8 mouse cellular contexts compared by ENCODE assay signal in the genomic region with DNA sequence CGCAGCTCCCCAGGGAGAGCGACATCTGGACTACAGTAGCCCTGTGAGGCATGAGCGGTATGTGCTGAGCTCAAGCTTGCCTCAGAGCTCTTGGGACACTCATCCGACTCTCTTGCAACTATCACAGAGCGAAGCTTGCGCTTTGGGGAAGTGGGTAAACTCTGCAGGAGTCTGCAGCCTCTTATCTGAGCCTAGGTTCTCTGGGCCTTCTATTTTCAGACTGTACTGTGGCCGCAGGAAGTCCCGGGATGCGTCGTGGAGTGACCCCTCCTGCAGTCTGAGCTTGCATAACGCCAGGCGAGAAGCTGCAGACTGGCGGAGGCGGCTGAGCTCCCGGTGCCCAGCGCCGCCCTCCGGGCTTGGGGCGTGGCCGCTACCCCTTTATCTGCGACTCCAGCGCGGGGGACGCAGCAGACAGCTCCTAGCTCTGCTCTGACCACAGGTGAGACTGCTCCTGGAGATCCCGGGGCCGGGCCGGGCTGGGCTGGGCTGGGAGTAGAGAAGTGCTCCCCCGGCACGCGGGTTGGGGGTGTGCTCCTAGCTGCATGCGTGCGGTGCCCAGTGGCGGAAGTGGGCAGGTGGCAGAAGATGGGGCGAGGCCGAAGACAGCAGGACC. TPM values are rescaled to one million over a fixed set of nuclear protein-coding genes. Genes with fewer than 3 reads are reported as not detected.
DNase-seq lines count a peak whose midpoint lies in the region; ATAC-seq lines count a peak whose summit lies in the region.

A gene (plus strand): TSS at position 103 of the 616 bp plus-strand sequence.

- peak; percentile 76 for ATAC-seq in megakaryocyte, adult 5-6 weeks (ENCODE audit: poor library complexity, severe bottlenecking)

- DNase-seq in adrenal gland, adult 2 months, result peak; percentile 93
- peak; percentile 62 for DNase-seq in embryo, embryonic 10.5 days (ENCODE audit: low spot score)
- peak; percentile 70 for DNase-seq in gastrocnemius, postnatal 14 days
- DNase-seq in induced T-regulatory cell, adult 2 months (ENCODE audit: low read depth), result peak; percentile 70
- DNase-seq in left cerebral cortex, postnatal 10 days (ENCODE audit: extremely low spot score in 1 of 2, low spot score in 2 of 2), result peak; percentile 63 to 89
- peak; percentile 88 for DNase-seq in right cerebral cortex, adult 18-20 months
- DNase-seq in urinary bladder, postnatal 14 days (ENCODE audit: low spot score), result peak; percentile 82

- intact Hi-C loops in gastrocnemius, postnatal 14 days (cut with DNase I; ENCODE audit: low total_unique reads), result no loop called here
- intact Hi-C loops in left cerebral cortex, postnatal 10 days (cut with DNase I), result no loop called here

RNA-seq across cellular contexts. Expression of the gene that starts here (rescaled TPM):
- total RNA-seq in adrenal gland, adult 2 months (2021), result 10 to 100 TPM; 30.3 to 78.9 TPM
- 196 and 204 TPM in 2 replicates for polyA plus RNA-seq in adrenal gland, adult 2 months (2012; rRNA removed)
- total RNA-seq in gastrocnemius, postnatal 14 days (2021), result 1 to 10 TPM; 3.9 to 5.4 TPM
- total RNA-seq in left cerebral cortex, postnatal 10 days (2021), result 10 to 100 TPM; 44.2 to 51.7 TPM
- total RNA-seq in megakaryocyte, adult 5-6 weeks (2015), result 10.7 and 11.7 TPM in 2 replicates
- 17.0 and 17.6 TPM in 2 replicates for total RNA-seq in megakaryocyte, adult 5-6 weeks (2017)

Comparison
In these comparisons a context has a peak if more than half of its experiments do, and no peak if none do; other contexts are left out.
1. Peak in every context shown above with its lines: DNase-seq and ATAC-seq.